Mouse (Mus musculus) liver, postnatal 0 days (tissue): ENCODE measurements at regions not wholly inside any gene's neighbourhood (a gene's known extent, or its start where the extent isn't known, plus 50 kb on each side); places are given as distances from the start of the nearest gene placed in this dataset.

ENCODE experiments used
- ATAC-seq: fragments of 200-750 bp; cut with Nextera tagmentation; 2 replicates; pipeline ENCODE4 v1.8.0; 2017; ENCODE audit warnings: mild to moderate bottlenecking, moderate library complexity
- DNase-seq: peaks from one replicate; pipeline ENCODE4 v3.0.0-alpha.2; 2016
- H3K27ac ChIP-seq: fragments of 300-500 bp; sonication (generic); 2 replicates; pipeline ENCODE4 v1.5.1; 2014; ENCODE audit warnings: antibody characterized with exemption, moderate library complexity, mild to moderate bottlenecking, low read depth
- H3K27me3 ChIP-seq: fragments of 300-500 bp; sonication (generic); 2 replicates; pipeline ENCODE4 v1.6.1; 2014; ENCODE audit warnings: low read length, control low read depth, mixed read lengths; ENCODE audit not compliant: insufficient read depth
- H3K36me3 ChIP-seq: fragments of 300-500 bp; sonication (generic); replicated peaks from 2 replicates; pipeline ENCODE4 v1.6.1; 2014; ENCODE audit warnings: mild to moderate bottlenecking, control low read depth, low read length, moderate library complexity, mixed read lengths; ENCODE audit not compliant: insufficient read depth
- H3K4me1 ChIP-seq: fragments of 300-500 bp; sonication (generic); 2 replicates; pipeline ENCODE4 v1.6.1; 2014; ENCODE audit warnings: antibody characterized with exemption, mild to moderate bottlenecking, control low read depth; ENCODE audit not compliant: insufficient read depth
- H3K4me2 ChIP-seq: fragments of 300-500 bp; sonication (generic); 2 replicates; pipeline ENCODE4 v1.6.1; 2014; ENCODE audit warnings: low read depth, mild to moderate bottlenecking, low read length, moderate library complexity, mixed read lengths
- H3K4me3 ChIP-seq: fragments of 300-500 bp; sonication (generic); 2 replicates; pipeline ENCODE4 v1.5.1; 2014; ENCODE audit warnings: low read depth, low read length
- H3K9ac ChIP-seq: fragments of 300-500 bp; sonication (generic); replicated peaks from 2 replicates; pipeline ENCODE4 v1.6.1; 2014; ENCODE audit warnings: mild to moderate bottlenecking, moderate library complexity
- H3K9me3 ChIP-seq: fragments of 300-500 bp; sonication (generic); 2 replicates; pipeline ENCODE4 v1.6.1; 2016; ENCODE audit warnings: mild to moderate bottlenecking, control low read depth, low read length, mixed read lengths
- CTCF ChIP-seq: sonication (generic); IDR thresholded peaks from 2 replicates; pipeline ENCODE4 v1.5.1; 2016; ENCODE audit warnings: antibody characterized with exemption, low read depth
- EP300 ChIP-seq: IDR thresholded peaks from 2 replicates; pipeline ENCODE4 v1.6.1; 2016; ENCODE audit warnings: antibody characterized with exemption, low read depth, mild to moderate bottlenecking
- WGBS: fragments of 180-500 bp; shearing (Covaris S2); extraction: QIAGEN DNeasy Blood & Tissue Kit; methylation state at CpG from one replicate; pipeline ENCODE4 v1.1.7; 2014; ENCODE audit not compliant: insufficient replicate concordance; 5-methylcytosine and 5-hydroxymethylcytosine counted together

GRCm38 (mm10) chr11:117597754-117598153 lies 56.3 kb upstream of the Tnrc6c start:
- ATAC-seq (no peak), DNase-seq (no peak)
- Histone ChIP-seq H3K4me3 (no peak overlapping the region), H3K9ac (no peak overlapping the region), H3K9me3 (no peaks in the 10 kb centered on the region), H3K4me1 (peaks cover 9% of the 10 kb centered on the region), H3K4me2 (no peak overlapping the region), H3K27me3 (peaks cover 34% of the 10 kb centered on the region), H3K36me3 (no peaks in the 10 kb centered on the region), H3K27ac (no peak overlapping the region)
- TF ChIP-seq CTCF, result no peak
- no peak for TF ChIP-seq EP300
- WGBS, result 41% methylated on average over 5 of the region's 5 CpGs

- WGBS, result 16% methylated on average over 6 of the region's 6 CpGs
- no peak overlapping the region for H3K27ac ChIP-seq
- peak overlapping the region; percentile 81; the same call in 1 of the 2 replicates for H3K4me2 ChIP-seq
- no peaks in the 10 kb centered on the region for H3K36me3 ChIP-seq
- ATAC-seq, result no peak
- TF ChIP-seq CTCF (no peak), EP300 (no peak)
- no peaks in the 10 kb centered on the region for H3K9me3 ChIP-seq
- H3K4me3 ChIP-seq, result no peak overlapping the region
- H3K27me3 ChIP-seq, result peaks cover 34% of the 10 kb centered on the region
- no peak overlapping the region for H3K9ac ChIP-seq
- DNase-seq, result no peak
- H3K4me1 ChIP-seq, result peaks cover 9% of the 10 kb centered on the region
Measured at GRCm38 (mm10) chr11:117598170-117598583, 55.9 kb upstream of the Tnrc6c start.

DNA sequence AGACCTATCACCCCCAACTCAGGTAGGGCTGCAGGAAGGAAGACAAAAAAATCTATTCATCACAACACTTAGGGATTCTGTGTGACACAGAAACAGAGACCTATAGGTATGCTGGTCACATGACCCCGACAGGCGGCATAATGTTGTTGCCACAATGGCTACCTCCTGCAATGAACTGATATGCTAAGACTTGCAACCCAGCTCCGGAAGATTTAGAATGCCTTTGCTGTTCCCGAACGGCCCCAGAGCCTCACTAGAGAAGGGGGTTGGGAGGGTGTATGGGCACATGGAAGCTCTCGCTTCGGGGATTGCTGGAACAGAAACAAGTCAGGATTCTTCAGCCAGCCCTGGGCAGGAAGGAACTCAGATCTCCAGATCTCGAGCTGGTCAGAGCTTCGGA lies 55.5 kb upstream of the Tnrc6c start:
- DNase-seq (no peak), ATAC-seq (peak; percentile 23; the same call in 1 of the 2 replicates)
- 3% methylated on average over 9 of the region's 9 CpGs for WGBS
- Histone ChIP-seq H3K9me3 (no peaks in the 10 kb centered on the region), H3K27me3 (peaks cover 34% of the 10 kb centered on the region), H3K9ac (peak overlapping the region; percentile 51; the same call in 1 of the 2 replicates), H3K4me1 (peaks cover 9% of the 10 kb centered on the region), H3K4me2 (peak overlapping the region; percentile 81), H3K27ac (no peak overlapping the region), H3K4me3 (peak overlapping the region; percentile 56), H3K36me3 (no peaks in the 10 kb centered on the region)
- TF ChIP-seq EP300 (no peak), CTCF (no peak)

DNA sequence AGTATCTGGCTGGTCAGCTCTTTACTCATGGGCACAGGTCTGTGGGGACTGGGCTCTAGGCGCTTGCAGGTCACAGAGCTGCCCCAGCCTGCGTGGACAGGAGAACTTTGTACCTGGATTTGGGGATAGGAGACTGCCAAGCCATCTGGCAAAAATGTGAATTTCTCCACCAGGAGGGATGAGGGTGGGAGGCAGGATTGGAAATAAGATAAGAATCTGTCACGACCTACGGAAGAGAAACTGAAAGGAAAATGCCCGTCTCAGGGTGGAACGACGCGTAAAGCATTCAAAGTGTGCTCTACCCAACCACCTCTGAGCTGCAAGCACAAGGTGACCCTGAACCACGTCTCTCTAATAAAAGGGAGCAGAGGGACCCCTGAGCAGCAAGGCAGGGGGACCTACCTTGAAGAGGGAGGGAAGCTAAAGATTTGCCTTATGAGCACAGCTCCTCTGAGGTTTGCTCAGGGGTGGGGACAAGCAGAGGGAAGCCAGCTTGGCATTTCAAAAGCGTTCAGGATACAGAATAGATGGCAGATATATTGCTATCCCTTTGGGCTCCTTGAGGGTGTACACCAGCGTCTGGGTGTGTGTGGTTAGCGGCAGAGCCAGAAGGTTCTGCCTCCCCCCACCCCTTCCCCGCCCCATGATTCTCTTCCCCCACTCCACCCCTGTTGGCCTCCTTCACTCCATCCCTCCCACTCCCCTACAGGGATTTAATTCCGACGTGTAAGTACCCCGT lies 54.9 kb upstream of the Tnrc6c start:
- peak overlapping the region; percentile 51; the same call in 1 of the 2 replicates for H3K9ac ChIP-seq
- 5% methylated on average over 16 of the region's 16 CpGs for WGBS
- H3K27ac ChIP-seq, result no peak overlapping the region
- no peak for DNase-seq
- H3K4me1 ChIP-seq, result peaks cover 9% of the 10 kb centered on the region
- no peaks in the 10 kb centered on the region for H3K9me3 ChIP-seq
- TF ChIP-seq CTCF (no peak), EP300 (no peak)
- peaks cover 38% of the 10 kb centered on the region for H3K27me3 ChIP-seq
- ATAC-seq, result peak; percentile 60
- H3K4me2 ChIP-seq, result peak overlapping the region; percentile 81
- H3K36me3 ChIP-seq, result no peaks in the 10 kb centered on the region
- H3K4me3 ChIP-seq, result peak overlapping the region; percentile 56

DNA sequence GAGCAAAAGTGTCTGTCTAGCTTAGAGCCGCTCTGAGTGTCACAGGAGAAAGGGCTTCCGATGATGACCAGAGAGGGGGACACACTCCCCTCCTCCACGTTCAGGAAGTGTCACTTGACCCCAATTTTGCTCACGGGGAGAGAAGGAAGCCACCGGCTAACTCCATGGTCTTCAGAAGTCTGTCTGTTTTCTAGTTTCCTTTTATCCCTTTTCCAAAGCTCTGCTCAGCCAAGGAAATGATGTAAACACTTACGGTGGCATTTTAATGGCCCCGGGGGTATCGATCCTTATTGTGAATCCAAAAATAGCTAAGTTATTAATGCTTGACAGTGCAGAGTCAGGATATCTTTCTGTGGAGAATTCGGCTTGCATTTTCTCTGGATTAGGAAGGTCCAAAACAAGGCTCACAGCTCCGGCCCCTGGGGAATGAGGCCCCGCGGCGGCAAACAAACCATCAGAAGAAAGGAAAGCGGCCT lies 54.3 kb upstream of the Tnrc6c start:
- Histone ChIP-seq H3K27ac (no peak overlapping the region), H3K4me3 (peak overlapping the region; percentile 56), H3K4me1 (peaks cover 9% of the 10 kb centered on the region), H3K36me3 (no peaks in the 10 kb centered on the region), H3K9ac (no peak overlapping the region), H3K4me2 (peak overlapping the region; percentile 81), H3K9me3 (no peaks in the 10 kb centered on the region), H3K27me3 (peaks cover 39% of the 10 kb centered on the region)
- ATAC-seq (no peak), DNase-seq (no peak)
- TF ChIP-seq CTCF (no peak), EP300 (no peak)
- WGBS, result 18% methylated on average over 14 of the region's 14 CpGs

GRCm38 (mm10) chr11:117601147-117601546 lies 52.9 kb upstream of the Tnrc6c start:
- no peak for DNase-seq
- H3K27me3 ChIP-seq, result peaks cover 41% of the 10 kb centered on the region

More at GRCm38 (mm10) chr11:117601147-117601546, 52.9 kb upstream of the Tnrc6c start:
- Histone ChIP-seq H3K36me3 (no peaks in the 10 kb centered on the region), H3K27ac (no peak overlapping the region), H3K9me3 (no peaks in the 10 kb centered on the region), H3K4me1 (peaks cover 9% of the 10 kb centered on the region), H3K9ac (no peak overlapping the region), H3K4me3 (no peak overlapping the region), H3K4me2 (no peak overlapping the region)
- WGBS, result 25% methylated on average over 5 of the region's 5 CpGs
- TF ChIP-seq CTCF (no peak), EP300 (no peak)
- no peak for ATAC-seq
